Mouse (Mus musculus): Measurements from ENCODE around the gene Mmp24.
A peak's percentile ranks its signal among the peaks of the same experiment; 100 is the strongest.
"Not testable (repeated sequence)": the region's sequence is repeated elsewhere in the genome, so short reads cannot be mapped to it uniquely, and the experiment has no call there.

The Mmp24 gene

DNA sequence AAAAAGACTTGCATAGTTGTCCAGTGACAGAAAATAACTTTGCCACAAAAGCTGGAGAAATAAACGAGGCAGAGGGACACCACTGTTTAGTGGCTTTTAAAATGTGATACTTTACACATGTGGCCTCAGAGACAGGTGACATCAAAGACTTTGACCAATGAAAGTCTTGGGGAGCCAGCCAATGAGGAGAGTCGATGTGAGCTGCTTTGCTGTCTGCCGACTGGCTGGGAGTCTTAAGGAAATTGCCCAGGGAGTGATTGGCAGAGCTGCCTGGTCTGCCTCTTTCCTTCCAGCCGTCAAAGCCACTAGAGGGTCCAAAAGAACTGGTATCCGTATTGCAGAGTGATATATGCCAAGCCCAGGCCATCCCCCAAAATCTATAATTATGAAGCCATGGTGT, 39.7 kb downstream of the Mmp24 start:
- peak; percentile 56 to 78 for DNase-seq (ENCODE audit: low spot score in 2 of 2)

GRCm38 (mm10) chr2:155816179-155816578, 41.0 kb downstream of the Mmp24 start:
- no peak for DNase-seq (ENCODE audit: low spot score in 2 of 2)

GRCm38 (mm10) chr2:155817301-155818245, 42.4 kb downstream of the Mmp24 start:
- no peak for DNase-seq (ENCODE audit: low spot score in 2 of 2)

- DNase-seq (ENCODE audit: low spot score in 2 of 2): peak; percentile 95
These were observed 43.7 kb downstream of the Mmp24 start for GRCm38 (mm10) chr2:155818596-155819391.

- no peak for DNase-seq (ENCODE audit: low spot score in 2 of 2)
These were observed 44.1 kb downstream of the Mmp24 start, which contains the start of gene BC029722 for GRCm38 (mm10) chr2:155819392-155819448. BC029722 (minus strand) TSS chr2:155819426.

GRCm38 (mm10) chr2:155819449-155820251, 44.5 kb downstream of the Mmp24 start:
- no peak for DNase-seq (ENCODE audit: low spot score in 2 of 2)

DNA sequence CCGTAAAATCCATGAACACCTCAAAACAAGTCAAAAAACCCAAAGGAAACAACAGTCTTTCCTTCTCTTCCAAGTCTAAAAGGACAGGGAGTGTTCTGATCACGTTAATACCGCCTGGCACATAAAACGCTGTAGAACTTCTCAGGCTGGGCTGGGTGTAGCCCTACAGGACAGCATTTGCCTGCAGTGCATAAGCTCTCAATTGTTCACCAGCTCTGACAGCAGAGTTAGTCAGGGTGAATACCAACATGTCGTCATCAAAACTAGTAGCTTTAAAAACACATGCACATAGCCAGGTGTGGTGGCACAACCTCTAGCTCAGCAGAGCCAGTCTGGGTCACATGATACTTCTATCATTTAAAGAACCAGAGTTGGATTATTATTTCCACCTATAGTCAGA, 45.6 kb downstream of the Mmp24 start:
- no peak for DNase-seq (ENCODE audit: low spot score in 2 of 2)

DNA sequence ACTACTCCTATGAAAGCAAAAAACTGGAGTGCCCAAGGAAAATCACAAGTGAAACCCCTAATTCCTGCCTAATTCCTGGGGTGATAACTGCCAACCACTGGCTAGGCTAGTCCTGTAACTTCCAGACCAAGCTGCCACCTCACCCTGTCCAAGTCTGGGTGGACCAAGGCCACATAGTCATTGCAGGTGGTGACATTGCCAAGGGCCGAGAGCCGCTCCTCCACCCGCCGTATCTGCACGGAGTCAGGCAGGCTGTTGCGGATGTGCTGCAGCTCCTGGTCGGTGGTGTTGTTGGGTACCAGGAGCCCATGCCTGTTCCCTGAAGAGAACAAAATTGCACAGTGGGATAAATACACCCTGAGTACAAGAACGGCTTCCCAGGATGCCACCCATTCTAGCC, 48.6 kb downstream of the Mmp24 start:
- DNase-seq (ENCODE audit: low spot score in 2 of 2): no peak

DNA sequence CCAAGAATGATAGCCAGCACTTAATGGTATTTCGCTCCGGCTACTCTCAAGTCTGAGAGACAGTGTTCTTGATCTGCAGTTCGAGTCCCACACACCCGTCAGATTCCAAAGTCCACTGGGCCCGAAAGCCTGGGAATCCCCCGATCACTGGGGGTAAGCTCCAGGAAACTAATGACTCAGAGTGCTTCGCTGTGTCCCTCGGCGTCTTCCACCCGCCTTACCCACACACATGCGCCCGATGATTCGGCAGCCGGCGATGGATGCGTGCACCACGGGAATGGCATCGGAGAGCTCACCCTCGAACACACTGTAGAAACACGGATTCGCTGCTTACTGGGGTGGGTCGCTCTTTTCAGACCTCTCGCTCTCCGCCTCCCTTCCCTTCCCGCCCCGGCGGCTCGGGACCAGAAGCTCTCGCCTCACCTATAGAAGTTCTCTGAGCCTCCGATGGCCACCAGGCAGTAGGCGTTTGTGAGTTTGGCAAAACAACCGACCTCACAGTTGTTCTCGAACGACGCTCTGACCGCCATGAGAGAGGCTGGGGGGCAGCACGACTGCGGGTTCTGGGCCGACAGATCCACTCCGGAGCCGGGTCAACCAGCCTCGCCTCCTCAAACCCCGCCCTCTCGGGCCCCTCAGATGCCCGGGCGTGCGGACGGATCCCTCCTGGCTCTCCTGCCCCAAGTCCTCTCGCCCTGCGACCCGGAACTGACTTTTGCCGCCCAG, 50.9 kb downstream of the Mmp24 start:
- DNase-seq (ENCODE audit: low spot score in 2 of 2): no peak

- DNase-seq (ENCODE audit: low spot score in 2 of 2): peak; percentile 90 to 92
These were observed 51.7 kb downstream of the Mmp24 start, which contains the start of gene Eif6 for GRCm38 (mm10) chr2:155826630-155827424. Eif6 (minus strand) TSS chr2:155826925.

- DNase-seq (ENCODE audit: low spot score in 2 of 2): no peak
These were observed 55.7 kb downstream of the Mmp24 start for GRCm38 (mm10) chr2:155830841-155831240.

- no peak for DNase-seq (ENCODE audit: low spot score in 2 of 2)
These were observed 56.2 kb downstream of the Mmp24 start for GRCm38 (mm10) chr2:155831302-155831701.

GRCm38 (mm10) chr2:155832087-155832486, 56.9 kb downstream of the Mmp24 start:
- not testable (repeated sequence) for DNase-seq (ENCODE audit: low spot score in 2 of 2)

DNA sequence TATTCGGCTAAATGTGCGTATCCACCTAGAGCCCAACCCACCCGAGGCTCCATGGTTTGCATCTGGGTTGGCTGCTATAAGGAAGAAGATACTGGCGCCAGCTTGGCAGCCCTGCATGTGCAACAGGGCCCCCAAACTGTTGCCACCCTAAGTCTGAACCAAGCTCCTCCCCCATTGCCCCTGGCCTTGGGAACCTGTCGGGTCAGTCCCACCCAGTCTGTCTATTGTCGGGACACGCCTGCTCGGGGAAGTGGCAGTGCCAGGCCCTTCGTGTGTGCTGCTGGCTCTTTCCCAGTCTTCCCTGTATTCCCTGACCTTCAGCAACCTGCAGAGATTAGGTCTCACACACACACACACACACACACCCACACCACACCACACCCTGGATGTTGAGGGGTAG, 59.6 kb downstream of the Mmp24 start, which contains the start of gene Fam83c:
TSS of gene Fam83c (minus strand) at position 123 of the 400 bp plus-strand sequence.
- no peak for DNase-seq (ENCODE audit: low spot score in 2 of 2)

GRCm38 (mm10) chr2:155837961-155838360, 62.8 kb downstream of the Mmp24 start:
- no peak for DNase-seq (ENCODE audit: low spot score in 2 of 2)

- no peak for DNase-seq (ENCODE audit: low spot score in 2 of 2)
These were observed 63.8 kb downstream of the Mmp24 start for GRCm38 (mm10) chr2:155838961-155839360.

DNA sequence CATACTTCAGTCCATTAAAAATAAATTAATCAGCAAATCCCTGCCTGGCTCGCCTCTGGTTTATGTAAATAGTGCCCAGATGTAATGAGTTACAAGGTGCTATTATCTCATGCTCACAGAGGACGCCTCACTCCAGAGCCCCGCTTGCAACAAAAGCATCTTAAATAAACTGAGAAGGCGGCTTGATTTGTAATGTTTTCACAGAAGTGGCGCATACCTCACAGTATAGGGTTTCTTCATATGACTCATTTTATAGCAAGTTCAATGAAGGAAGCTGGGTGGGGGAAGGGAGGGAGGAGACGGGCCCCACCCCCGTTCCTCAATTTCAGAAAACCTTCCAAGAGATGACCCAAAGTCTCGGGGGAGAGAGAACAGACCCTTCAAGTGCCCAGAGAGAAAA, 71.8 kb downstream of the Mmp24 start:
- DNase-seq (ENCODE audit: low spot score in 2 of 2): no peak

DNA sequence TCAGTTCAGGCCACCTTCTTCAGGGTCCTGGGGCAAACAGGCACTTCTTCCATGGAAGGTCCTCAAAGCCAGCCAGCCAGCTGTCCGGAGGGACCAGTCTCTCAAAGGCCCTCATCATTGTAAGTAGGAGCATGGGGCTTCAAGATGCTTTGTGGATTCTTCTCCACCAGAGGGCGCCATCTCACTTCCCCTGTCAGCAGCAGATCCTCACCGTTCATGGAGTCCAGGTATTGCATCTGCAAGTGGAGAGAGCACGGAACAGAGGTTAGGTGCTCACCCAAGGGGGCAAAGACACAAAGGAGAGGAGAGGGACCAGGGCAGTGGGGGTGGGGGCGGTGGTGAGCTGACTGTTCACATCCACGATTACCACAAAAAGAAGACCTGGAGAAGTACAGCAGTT, 73.1 kb downstream of the Mmp24 start:
- DNase-seq (ENCODE audit: low spot score in 2 of 2): peak; percentile 73 to 83

DNA sequence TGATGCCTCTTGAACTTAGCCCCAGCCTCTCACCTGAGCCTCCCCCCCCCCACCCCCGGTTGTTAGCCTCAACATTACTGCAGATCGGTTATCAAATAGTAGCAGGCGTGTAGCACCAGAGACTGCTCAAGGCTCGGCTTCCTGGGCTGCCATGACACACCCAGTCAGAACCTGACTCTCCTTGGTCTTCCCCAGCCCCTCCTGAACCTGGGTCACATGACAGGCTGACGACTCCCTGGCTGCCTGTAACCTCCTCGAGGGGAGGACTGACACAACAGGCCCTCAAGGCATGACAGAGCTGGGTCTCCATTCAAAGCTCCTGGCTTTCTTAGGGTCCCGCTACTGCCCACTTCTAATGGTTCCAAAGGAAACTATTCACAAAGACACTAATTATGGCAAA, 74.3 kb downstream of the Mmp24 start:
- no peak for DNase-seq (ENCODE audit: low spot score in 2 of 2)

DNA sequence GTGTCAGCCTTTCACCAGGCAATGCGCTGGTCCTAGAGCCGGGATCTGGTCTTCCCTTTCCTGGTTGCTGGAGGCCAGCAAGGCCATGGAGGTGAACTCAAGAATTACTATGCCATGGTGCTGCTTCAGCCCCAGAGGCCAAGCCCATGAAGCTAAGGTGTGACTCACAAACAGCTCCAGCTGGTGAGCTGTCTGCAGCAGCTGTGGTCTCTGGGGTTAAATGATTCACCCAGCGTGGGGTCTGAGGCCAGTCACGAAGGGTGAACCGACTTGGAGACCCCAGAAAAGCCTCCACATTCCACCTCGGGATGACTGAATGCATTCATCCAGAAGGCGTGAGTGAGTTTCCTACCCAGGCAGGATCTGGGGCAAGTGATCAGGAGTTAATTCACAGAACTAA, 75.0 kb downstream of the Mmp24 start:
- no peak for DNase-seq (ENCODE audit: low spot score in 2 of 2)

DNA sequence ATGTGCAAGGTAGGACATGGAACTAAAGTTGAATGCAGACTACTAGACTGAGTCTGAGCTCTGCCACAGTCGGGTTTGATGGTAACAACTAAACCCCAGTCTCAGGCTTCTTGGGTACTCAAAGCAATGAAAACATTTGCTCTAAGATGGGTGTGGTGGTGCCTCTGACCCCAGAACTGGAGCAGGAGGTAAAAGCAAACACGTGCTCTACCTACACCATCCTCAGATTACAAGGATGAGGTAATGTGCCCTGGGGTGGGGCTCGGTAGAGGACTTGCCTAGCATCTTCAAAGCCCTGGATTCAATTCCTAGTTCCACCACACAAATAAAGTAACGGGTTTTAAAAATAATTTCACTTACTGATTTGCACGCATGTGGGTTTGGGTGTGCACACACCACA, 77.4 kb downstream of the Mmp24 start:
- DNase-seq (ENCODE audit: low spot score in 2 of 2): no peak

Measured in right cerebral cortex, postnatal 10 days (tissue).